Mouse (Mus musculus) central nervous system, embryonic 14 days (tissue): ENCODE measurements around the gene Ppp2r1a. TPM values are rescaled to one million over a fixed set of nuclear protein-coding genes. Genes with fewer than 3 reads are reported as not detected.

ENCODE experiments used
- polyA plus RNA-seq: library from polyadenylated mRNA; depleted of rRNA; stranded (reverse); fragments of >200 nt; gene quantifications from 2 replicates; pipeline ENCODE4 v1.2.3, GENCODE M21; 2012; rRNA removed

The Ppp2r1a gene
- 415 and 422 TPM in 2 replicates for polyA plus RNA-seq

DNA sequence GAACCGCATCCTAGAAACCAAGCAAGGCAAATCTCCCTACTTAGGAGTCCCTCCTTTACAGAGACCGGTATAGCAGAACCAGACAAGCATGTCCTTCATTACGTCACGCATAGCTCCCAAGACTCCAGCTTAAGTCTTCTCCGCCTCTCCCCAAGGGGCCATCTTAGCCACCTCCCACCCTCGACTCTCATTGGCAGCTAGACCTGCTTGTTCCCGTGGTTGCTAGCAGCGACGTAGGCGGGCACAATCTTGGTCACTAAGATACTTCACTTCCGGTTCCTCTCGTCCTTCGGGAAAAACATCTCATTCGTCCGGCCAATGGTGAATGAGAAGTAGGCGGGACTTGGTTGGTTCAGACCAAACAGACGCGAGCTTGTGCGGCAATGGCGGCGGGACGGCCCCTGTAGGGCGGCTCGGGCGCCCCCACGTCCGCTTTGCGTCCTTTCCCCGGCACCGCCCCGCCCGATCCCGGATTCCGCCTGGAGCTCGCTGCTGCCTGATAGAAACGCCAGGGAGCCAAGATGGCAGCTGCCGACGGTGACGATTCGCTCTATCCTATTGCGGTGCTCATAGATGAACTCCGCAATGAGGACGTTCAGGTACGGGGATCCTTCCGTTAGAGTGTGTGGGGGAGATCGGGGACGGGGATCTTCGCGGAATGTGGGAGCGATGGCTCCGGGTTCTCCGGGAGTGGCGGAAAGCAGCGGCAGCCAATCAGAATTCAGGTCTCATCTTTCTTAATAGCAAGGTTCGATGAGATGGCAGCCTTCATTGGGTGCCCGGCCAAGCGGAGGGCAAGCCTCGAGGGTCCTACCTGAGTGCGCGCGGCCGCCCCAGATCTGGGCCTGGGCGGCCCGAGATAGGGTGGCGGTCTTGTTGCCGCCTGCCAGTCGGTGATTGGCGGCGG lies at the start of gene Ppp2r1a:
Gene Ppp2r1a, plus strand, starts transcription at position 327 of the 907 bp plus-strand sequence.

DNA sequence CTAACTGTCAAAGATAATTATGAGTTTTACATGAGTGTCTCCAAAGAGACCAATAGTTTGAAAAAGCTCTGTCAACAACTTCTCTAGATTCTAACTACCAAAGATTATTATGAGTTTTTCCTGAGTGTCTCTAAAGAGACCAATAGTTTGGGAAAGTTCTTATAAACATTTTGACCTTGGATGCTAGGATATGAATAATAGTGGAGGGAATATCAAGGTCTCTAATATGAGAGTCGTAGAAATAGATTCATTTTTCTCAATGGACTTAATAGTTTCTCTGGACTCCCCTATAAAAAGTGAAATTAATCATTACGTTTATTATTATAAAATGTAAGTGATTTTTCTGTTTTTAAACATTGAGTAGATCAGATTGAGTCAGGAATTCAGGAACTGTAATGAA lies 40.1 kb upstream of the Ppp2r1a start, which contains the start of gene Vmn1r231:
Gene Vmn1r231, minus strand, starts transcription at position 101 of the 400 bp plus-strand sequence.

DNA sequence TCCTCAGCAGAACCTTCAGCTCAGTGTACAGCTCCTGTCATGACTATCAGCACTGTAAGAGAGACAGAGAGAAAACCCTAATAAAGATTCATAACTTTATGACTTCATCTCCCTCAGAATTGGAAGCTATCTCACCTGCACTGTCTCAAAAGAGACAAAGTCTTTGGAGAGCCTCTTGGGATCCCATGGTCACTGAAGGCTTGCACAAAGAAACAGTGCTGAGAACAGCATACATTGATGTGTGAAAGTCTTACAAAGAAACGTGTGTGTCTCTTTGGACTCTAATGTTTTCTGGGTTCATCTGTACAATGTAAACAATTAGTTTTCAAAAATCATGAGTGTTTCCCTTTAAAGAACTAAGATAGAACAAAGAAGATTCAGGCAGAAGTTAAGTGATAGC lies 25.5 kb upstream of the Ppp2r1a start, which contains the start of gene Vmn1r232:
Gene Vmn1r232, minus strand, starts transcription at position 101 of the 400 bp plus-strand sequence.

DNA sequence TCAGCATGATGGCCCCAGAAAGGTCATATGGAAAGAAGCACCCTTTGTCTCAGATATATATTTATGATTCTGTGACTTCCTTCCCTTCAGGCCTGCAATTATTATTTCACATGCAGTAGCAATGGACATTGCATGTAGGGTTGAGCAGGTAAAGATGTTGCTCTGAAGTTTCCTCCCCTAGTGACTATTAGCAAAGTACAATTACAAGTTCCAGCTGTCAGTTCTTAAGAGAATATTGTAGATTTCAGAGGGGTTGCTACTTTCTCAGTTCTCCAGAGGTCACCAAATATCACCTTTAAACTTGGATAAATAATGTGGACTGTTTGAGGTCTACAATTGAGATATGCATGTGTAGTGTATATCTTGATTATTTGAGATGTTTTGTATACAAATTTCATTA lies 51.3 kb downstream of the Ppp2r1a start, which contains the start of gene Vmn1r233:
Gene Vmn1r233, minus strand, starts transcription at position 101 of the 400 bp plus-strand sequence.

DNA sequence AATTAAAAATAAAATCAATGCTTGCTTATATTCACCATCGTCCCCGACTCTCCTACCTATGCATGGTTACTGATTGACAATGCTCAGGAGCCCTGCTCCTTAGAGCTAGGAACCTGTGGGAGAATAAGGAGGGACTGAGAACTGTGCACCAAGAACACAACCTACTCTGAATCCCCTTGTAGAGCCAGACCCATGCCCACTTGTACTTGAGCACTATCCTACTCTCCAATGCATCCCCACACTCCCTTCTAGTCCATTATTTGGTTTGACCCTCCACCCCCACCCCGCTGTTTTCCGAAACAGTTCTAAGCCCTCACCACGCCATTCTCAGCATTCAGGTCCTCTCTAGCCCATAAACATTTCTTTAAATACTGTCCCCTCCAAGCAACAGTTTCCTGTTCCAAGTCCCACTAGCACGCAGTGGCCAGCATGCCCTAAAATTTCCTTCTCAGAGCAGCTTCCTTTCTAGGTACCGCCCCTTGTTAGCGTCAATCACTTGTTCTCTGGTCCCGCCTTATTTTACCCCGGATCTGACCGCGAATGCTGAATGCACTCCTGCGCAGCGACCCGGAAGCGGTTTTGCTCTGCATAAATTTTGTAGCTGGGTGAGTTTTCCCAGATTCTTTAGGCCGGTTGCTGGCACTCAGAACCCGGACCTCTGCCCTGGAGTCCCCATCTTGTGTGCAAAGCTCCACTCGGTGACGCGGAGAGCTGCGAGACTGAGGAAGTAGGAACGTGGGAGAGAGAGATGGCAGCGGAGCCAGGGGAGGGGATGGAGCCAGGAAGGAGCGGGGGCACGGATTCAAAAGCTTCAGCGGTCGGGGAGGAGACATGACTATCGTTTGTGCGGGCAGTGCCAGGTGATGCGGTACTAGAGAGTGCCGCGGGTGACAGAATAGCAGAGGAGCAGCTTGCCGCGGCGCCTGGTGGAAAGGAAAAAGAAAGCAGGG lies 63.5 kb downstream of the Ppp2r1a start, which contains the start of gene Zfp160:
Gene Zfp160, plus strand, starts transcription at position 522 of the 950 bp plus-strand sequence.

Other genes starting within 250 kb of the Ppp2r1a start
- not detected in 2 replicates for gene Vmn1r227, start 215.5 kb upstream of the Ppp2r1a start, polyA plus RNA-seq
- not detected in 2 replicates for gene Vmn1r228, start 159.2 kb upstream of the Ppp2r1a start, polyA plus RNA-seq
- gene Vmn1r229, start 133.8 kb upstream of the Ppp2r1a start, polyA plus RNA-seq = not detected in 2 replicates
- not detected in 2 replicates for gene Vmn1r230, start 104.9 kb upstream of the Ppp2r1a start, polyA plus RNA-seq
- not detected in 2 replicates for gene Vmn1r231, start 40.2 kb upstream of the Ppp2r1a start, polyA plus RNA-seq
- gene Vmn1r232, start 25.6 kb upstream of the Ppp2r1a start, polyA plus RNA-seq = not detected in 2 replicates
- not detected in 2 replicates for gene Vmn1r233, start 51.2 kb downstream of the Ppp2r1a start, polyA plus RNA-seq
- 23.9 and 24.0 TPM in 2 replicates for gene Zfp160, start 63.6 kb downstream of the Ppp2r1a start, polyA plus RNA-seq